Mouse (Mus musculus): ENCODE results near the gene Gm17545.

DNA sequence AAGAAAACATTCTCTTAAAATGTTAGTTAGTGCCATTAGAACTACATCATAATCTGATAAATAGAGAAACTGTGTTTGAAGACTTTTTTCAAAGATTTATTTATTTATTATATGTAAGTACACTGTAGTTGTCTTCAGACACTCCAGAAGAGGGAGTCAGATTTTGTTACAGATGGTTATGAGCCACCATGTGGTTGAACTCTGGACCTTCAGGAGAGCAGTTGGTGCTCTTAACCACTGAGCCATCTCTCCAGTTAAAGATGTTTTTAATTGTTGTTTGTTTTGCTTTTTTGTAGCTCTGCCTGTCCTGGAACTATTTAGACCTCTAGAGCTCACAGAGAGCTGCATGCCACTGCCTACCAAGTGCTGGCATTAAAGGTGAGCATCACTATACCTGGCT is 951 bp downstream of the Gm17545 start:
- TF ChIP-seq USF1 (IDR thresholded peaks at IDR 0.05; ENCODE audit: low read depth) (no peak), POLR2AphosphoS2 (IDR thresholded peaks at IDR 0.05; ENCODE audit: insufficient read length, low read depth) (no peak), POLR2A (IDR thresholded peaks at IDR 0.05; ENCODE audit: insufficient read length, low read depth) (no peak), MYOG (IDR thresholded peaks at IDR 0.05; ENCODE audit: control insufficient read depth in 1 of 3, insufficient read depth in 1 of 3, insufficient read length in 2 of 3, low read depth in 2 of 3) (no peak), MAX (IDR thresholded peaks at IDR 0.05; ENCODE audit: low read depth) (no peak), TCF12 (IDR thresholded peaks at IDR 0.05; ENCODE audit: insufficient read depth, poor library complexity, severe bottlenecking) (no peak)

Measured in myocyte (in vitro differentiated cells).